Mouse (Mus musculus) embryo, embryonic 9.5 days (tissue): ENCODE results near the gene Crybb1.

ENCODE experiments used
- DNase-seq: peaks from one replicate; pipeline ENCODE4 v3.0.0-alpha.2; 2017; ENCODE audit errors: extremely low spot score

Gene Crybb1

DNA sequence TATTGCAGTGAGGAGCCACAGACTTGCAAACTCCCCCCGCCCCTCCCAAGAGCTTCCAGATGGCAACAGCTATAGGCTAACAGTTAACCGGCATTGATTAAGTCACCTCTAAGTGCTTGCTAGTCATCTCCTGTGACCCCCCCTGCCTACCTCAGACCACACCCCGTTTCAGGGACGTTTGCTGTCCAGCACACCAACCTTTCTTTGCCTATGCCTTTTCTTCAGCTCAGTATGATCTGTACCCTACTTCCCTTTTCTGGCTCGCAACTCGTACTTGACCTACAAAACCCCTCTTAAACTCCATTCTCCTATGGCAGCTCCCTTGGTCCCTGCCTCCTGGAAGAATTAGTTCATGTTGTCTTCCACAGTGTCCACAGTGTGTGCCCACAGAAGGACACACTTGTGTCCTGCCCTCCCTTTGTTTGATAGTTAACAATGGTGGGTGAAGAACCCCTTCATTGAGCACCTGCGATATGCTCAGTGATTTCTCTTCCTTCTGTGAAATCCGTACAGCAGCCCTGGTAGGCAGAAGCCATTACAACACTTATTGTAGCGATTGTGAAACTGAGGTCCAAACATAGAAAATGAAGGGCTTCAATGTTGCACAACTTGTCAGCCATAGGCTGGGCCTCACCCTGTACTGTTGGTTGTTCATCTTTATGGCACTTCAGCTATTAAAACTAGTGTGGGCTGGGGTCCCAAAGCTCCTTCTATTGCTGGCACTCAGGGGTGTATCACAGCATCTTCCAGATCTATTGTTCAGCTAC lies 10.6 kb downstream of the Crybb1 start:
- DNase-seq, result no peak

GRCm38 (mm10) chr5:112270764-112271541 lies 15.3 kb downstream of the Crybb1 start:
- DNase-seq, result no peak

- no peak for DNase-seq
Measured at GRCm38 (mm10) chr5:112272934-112273333, 17.3 kb downstream of the Crybb1 start.

DNA sequence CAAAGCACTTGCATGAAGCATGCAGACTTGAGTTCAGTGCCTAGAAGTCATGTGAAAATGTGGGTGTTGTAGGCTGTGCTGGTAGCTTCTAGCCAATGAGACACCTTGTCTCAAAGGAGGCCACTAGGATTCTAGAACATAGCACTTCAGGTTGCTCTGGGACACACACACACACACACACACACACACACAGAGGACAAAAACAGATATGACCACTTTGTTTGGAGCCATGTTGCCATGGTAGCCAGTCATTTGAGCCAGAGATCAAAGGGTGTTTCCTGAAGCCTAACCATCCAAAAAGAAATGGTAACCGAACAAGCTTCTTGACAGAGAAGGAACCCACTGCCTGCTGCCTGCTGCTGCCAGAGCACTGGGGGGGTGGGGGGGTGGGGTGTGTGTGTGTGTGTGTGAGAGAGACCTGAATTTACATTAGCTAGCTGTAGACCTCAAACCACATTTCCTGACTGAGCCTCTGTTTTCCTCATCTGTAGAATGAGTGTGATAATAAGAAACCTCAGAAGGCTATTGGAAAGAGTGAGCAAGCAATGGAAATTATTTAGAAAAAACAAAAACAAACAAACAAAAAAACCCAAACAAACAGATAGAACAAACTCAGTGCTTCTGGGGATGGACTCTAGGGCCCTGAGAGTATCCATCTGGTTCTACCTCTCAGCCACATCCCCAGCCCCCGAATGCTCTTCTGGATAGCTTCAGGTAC lies 18.3 kb downstream of the Crybb1 start:
- DNase-seq, result no peak

GRCm38 (mm10) chr5:112275021-112275804 lies 19.6 kb downstream of the Crybb1 start:
- DNase-seq, result no peak

- peak; percentile 100 for DNase-seq
Measured at GRCm38 (mm10) chr5:112276267-112276873, 20.8 kb downstream of the Crybb1 start, which contains the start of gene Tpst2. Gene Tpst2, plus strand, starts transcription at chr5:112276691.

DNA sequence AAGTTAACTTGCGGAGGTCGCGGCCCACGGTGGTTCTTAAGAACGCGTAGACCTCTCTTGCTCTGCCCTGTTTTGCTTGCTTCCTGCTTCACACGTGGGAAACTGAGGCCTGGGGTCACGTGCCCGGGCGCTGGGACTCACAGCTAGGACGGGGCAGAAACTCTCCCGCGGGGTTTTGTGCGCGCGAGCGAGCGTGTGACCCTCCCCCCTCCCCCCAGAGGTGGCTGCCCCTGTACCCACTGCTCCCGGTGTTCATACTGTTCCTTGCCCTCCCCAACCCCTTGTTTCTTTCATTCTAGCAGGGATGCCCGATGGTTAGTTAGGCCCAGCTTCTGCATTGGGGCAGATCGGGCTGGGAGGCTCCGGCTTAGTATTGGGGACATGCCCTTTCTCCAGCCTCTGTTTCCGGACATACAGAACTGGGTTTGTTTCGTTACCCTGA lies 21.3 kb downstream of the Crybb1 start:
- DNase-seq, result no peak

- DNase-seq, result no peak
Measured at GRCm38 (mm10) chr5:112277906-112278470, 22.4 kb downstream of the Crybb1 start.

- no peak for DNase-seq
Measured at GRCm38 (mm10) chr5:112279181-112280021, 23.8 kb downstream of the Crybb1 start.

DNA sequence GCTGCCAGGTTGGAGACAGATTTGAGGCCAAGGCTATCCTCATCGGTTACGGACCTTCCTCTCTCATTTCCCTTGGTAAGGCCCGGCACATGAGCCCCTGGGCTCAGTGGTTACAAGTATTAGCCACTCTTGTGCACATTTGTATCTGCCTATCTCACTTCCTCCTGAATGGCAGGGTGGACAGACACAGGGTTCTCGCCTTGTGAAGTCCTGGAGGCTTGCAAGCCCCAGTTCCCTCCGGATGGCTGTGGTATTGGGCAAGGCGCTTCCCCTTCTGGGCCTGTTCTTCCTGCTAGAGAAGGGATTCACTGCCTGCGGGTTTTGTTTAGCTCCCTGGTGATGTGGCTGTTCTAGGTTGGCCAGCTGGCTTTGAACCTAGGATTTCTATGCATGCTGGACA lies 24.5 kb downstream of the Crybb1 start:
- DNase-seq, result no peak

DNA sequence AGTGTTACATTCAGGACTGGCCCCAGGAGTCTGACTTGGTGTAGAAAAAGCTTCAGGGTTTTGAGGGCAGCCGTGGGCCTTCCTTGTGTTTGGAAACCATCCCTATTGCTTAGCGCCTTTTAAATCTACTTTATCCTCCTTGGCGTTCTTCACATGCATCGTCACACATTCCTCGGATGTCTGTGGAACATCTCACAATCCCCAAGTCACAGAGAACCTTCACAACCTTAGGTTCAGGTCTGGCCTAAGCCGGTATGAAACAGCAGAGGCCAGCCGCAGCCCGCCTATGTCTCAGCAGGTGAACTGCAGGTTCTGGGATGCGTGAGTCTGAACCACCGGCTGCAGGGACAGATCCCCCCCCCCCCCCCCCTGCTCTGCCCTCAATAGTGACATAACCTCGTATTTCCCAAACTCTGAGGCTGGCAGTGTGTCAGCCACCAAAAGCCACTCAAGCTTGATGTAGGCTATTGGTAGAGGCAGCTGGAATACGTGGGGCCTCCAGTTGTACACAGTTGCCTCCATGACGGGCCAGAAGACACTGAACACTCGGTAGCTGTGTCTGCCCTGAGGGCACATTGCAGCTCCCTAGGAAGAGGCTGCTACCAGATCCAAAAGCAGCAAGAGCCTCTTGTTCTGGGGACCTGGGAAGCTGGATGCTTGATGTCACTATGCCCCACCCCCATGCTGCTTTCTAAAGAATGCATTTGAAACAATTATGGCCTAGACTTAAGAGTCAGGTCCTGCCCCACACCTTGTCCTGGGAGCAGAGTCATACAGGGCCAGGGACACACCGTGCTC lies 25.4 kb downstream of the Crybb1 start:
- DNase-seq, result no peak

DNA sequence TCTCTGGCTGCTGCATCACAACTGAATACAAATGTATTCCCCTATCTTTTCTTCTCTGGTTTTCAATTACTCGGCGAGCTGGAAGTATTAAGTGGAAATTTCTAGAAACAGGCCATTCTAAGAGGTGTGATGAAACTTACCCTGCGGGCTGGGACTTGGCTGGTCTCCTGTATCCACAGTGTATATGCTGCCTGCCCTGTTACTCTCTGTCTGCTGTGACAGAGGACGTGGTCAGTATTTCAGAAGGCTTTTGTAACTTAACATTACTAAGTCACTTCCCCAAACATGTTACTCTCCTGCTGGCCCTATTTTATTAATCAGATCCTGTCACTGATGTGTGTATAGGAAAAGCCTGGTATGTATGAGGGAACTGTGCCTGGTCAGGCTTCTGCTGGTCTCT lies 26.1 kb downstream of the Crybb1 start:
- no peak for DNase-seq

DNA sequence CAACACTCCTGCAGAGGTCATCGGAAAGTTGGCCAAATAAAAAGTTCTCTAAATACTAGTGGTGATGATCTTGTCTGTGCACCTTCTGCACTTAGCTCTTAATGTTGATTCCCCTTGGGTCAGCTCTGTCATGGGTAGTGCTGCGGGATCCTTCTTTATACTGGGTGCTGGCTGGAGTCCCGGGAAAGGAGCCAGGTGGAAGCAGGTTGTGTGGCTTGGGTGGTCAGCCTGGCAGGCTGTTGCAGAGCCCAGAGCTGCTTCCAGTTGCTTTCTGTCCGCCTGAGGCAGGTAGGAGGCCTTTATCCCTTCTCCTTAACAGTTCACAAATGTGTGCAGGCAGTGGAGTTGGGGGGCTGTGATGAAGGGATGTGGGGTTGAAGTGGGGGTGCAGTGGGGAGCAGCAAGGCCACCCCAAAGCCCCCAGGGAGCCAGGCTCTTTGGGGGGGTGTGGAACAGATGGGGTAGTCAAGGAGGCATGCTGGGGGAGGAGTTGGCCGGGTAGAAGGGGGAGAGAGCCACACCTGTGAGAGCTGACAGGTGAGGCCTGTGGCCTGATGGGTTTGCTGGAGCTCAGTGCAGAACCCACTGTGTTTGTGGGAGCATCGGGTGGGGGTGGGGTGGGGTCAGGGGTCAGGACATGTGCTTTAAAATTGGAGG lies 26.6 kb downstream of the Crybb1 start:
- no peak for DNase-seq

GRCm38 (mm10) chr5:112282780-112283482 lies 27.3 kb downstream of the Crybb1 start:
- DNase-seq, result no peak

GRCm38 (mm10) chr5:112283543-112284202 lies 28.1 kb downstream of the Crybb1 start:
- no peak for DNase-seq

DNA sequence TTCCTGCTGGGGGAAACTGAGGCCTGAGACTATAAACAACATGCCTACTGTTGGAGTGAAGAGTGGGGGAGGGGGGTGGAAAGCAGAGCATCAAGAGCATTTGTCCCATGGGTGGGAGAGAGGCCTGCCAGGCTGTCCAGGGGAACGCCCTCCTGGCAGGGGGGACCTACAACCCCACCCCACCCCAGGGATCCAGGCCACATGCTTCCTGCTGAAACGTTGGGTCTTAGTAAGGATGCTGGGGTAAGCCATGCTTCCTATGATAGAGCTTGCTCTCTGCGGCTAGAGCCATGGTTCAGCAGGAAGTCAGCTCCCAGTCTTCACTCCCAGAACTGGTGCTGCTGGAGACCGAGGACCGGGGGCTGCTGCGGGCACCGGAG lies 28.6 kb downstream of the Crybb1 start:
- no peak for DNase-seq

- DNase-seq, result no peak
Measured at GRCm38 (mm10) chr5:112285548-112286085, 30.0 kb downstream of the Crybb1 start.
